Mouse (Mus musculus) brown adipose tissue, adult 24 weeks (tissue): ENCODE data around the gene Atf1. TPM values are rescaled to one million over a fixed set of nuclear protein-coding genes. Genes with fewer than 3 reads are reported as not detected.
A peak's percentile ranks its signal among the peaks of the same experiment; 100 is the strongest.

ENCODE experiments used
- H3K27ac ChIP-seq: fragments of 200-500 bp; replicated peaks from 2 replicates; pipeline ENCODE4 v1.5.1; 2012; ENCODE audit warnings: low read depth, mild to moderate bottlenecking, low read length
- H3K4me1 ChIP-seq: fragments of 200-500 bp; 2 replicates; pipeline ENCODE4 v1.6.1; 2012; ENCODE audit warnings: low read length, mixed read lengths; ENCODE audit not compliant: control insufficient read depth, insufficient read depth, insufficient read length
- H3K4me3 ChIP-seq: fragments of 200-500 bp; 2 replicates; pipeline ENCODE4 v1.5.1; 2012; ENCODE audit warnings: low read depth, mild to moderate bottlenecking, low read length, moderate library complexity; ENCODE audit not compliant: insufficient read depth
- polyA plus RNA-seq: library from polyadenylated mRNA; stranded (reverse); fragments of >200 nt; gene quantifications from 2 replicates; pipeline ENCODE4 v1.2.4, GENCODE M21; 2012; ENCODE audit not compliant: missing spikeins, insufficient read depth, insufficient read length

Gene Atf1
- polyA plus RNA-seq, 1 experiment, result 29.0 TPM

DNA sequence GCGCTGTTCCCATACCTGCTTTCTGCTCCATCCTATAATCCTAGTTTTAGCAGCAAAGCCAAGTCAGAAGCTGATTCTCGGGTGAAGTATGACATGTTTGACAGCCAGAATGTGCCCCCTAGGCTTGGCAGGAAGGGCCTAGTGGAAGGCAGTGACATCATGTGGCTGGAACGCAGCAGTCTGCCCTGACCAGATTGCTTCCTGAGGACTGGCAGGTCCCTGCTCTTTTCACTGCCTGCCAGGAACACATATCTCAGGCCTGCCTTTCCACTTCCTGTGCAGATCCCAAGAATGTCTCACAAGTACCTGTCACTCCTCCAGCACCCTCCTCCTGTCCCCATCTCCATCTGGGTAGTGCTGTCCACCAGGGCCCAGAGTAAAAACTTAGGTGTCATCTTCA is 27.8 kb upstream of the Atf1 start:
- Histone ChIP-seq H3K4me3 (no peak overlapping the region), H3K4me1 (no peaks in the 10 kb centered on the region), H3K27ac (no peak overlapping the region)

DNA sequence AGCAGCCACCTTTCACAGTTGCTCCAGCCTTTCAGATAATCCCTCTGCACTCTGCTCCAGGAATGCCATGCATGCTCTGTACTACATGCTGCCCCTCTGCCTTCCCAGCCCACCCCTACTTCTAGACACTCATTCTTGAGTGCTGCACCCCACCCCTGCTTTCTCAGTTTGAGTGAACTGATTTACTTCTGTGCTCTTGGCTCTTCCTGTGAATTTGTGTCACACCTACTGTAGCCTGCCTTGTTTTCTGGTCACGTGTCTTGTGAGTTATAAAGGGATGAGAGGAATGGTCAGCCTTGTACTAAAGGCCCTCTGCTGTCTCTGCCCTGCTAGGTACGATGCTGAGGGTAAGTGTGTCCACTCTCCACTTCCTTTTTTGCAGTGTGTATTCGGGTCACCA is 25.8 kb upstream of the Atf1 start:
- no peak overlapping the region for H3K27ac ChIP-seq
- H3K4me1 ChIP-seq, result no peaks in the 10 kb centered on the region
- H3K4me3 ChIP-seq, result no peak overlapping the region

DNA sequence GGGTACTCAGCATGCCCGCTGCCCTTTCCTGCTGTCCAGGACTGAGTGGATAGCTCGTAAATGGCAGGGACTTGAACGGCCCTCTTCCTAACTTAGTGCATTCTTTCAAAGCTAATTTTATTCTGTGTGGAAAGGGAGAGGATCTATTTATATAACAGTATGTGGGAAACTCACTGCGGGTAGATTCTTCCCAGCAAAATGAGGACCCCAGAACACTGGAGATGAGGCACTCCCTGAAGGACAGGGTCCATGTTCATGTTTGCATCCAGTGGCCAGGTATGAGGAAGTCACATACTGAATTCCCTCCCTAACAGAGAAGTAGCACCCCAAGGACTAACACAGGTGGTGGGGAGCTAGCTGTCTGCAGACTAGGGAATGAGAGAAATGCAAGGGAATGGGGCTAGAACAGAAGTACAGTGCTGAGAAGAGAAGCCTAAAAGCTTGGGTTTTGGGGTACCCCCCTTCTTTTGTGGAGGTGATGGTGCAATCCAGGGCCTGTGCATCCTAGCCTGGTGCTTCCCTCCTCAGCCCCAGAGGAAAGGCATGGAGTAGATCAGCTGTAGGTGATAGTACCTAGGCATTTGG is 25.1 kb upstream of the Atf1 start:
- Histone ChIP-seq H3K27ac (no peak overlapping the region), H3K4me3 (no peak overlapping the region), H3K4me1 (no peaks in the 10 kb centered on the region)

DNA sequence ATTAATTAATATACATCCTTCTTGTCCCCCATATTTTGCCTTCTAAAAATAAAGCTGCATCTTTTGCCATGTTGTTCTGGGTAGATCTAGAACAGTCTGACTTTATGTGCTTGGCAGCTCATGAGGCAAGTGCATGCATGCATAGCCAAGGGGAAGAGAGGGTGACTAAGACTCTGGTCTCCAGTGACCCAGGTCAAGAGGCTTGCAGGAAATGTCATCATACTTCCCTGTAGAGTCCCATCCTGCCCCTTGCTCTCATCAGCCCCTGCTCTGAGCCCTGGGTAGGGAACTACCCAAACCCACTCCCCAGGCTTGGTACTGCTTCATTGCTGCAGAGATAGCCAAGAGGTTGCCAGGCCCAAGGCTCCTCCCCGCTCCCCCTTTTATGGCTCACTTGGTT is 23.0 kb upstream of the Atf1 start:
- Histone ChIP-seq H3K27ac (no peak overlapping the region), H3K4me3 (no peak overlapping the region), H3K4me1 (no peaks in the 10 kb centered on the region)

DNA sequence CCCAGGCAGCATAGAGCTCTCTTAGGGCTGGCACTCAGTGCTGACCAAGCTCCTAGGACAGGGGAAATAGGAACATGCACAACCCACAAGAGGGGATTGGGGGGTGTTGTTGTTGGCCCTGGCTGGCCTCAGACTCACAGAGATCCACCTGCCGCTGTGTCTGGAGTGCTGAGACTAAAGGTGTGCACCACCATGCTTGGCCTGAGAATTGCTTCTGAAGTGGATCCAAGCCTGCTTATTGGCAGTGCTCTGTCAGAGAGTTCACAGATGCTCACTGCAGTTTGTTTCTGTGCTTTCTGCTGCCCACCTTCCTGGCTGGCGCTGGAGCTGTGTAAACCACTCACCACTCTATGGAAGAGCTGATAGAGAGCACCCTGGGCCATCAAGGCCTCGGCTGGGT is 17.6 kb upstream of the Atf1 start:
- H3K4me3 ChIP-seq, result no peak overlapping the region
- no peaks in the 10 kb centered on the region for H3K4me1 ChIP-seq
- H3K27ac ChIP-seq, result no peak overlapping the region

DNA sequence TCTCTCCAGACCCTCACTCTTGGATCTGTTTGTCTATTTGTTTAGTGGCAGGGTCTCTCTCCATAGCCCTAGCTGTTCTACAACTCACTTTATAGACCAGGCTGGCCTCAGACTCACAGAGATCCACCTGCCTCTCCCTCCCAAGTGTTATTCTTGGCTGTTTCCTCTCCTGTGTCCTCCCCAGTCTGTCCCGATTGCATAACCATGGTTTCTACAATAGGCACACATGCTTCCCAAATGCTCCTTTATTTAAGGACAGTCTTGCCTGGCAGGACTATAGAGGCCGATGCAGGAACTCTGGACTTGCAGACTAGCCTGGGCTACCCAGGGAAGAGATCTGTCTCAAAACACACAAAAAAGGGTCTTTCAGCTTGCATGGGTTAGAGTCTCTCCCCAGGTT is 14.3 kb upstream of the Atf1 start:
- H3K4me3 ChIP-seq, result no peak overlapping the region
- no peaks in the 10 kb centered on the region for H3K4me1 ChIP-seq
- H3K27ac ChIP-seq, result no peak overlapping the region

DNA sequence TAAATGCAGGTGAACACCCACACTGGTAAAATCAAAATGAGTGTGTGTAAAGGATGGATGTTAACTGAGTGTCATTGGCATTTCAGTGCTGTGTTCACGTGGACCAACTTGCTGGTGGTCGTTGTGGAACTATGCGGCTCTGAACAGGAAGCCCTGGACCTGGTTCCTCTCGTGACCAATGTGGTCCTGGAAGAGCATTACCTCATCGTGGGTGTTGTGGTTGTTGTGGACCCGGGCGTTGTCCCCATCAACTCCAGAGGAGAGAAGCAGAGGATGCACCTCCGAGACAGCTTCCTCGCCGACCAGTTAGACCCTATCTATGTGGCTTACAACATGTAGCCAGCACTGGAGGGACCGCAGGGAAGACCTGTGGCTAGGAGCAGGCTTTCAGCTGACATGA is 12.5 kb upstream of the Atf1 start:
- Histone ChIP-seq H3K27ac (no peak overlapping the region), H3K4me1 (no peaks in the 10 kb centered on the region), H3K4me3 (no peak overlapping the region)

DNA sequence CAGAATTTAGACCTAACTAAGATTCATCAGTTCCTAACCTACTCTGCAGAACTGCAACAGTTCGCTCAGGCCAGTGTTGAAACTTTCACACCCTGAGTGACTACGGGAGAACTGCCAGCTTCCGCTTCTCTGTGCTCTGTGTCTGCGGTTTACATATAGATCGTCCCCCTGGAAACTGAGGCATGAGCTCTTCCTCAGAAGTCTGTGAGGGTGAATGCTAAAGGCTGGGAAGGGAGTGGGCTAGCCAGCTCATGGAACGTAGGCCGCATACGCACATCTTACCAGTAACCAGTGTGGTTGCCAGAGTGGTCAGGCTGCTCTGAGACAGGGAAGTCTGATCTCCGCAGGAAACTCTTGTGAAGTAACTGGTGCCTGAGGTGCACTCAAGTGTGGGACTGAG is 11.4 kb upstream of the Atf1 start:
- Histone ChIP-seq H3K4me3 (no peak overlapping the region), H3K4me1 (no peaks in the 10 kb centered on the region), H3K27ac (no peak overlapping the region)

DNA sequence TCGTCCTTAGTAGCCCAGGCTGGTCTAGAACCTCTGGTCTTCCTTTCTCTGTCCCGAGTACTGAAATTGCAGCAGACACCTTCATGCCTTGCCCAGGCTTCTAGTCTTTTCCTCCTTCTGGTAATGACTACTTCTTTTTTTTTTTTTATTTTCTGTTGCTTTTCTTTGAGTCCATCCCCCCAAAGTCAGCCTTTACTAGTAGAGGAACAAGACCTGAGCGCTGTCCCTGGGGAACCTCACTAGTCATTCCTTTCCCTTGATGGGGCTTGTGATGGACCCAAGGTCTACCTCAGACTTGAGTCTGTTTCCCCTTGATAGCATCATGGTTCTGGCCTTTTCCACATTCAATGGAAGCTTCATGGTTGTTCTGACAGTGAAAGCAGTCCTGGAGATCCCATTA is 9.6 kb upstream of the Atf1 start:
- Histone ChIP-seq H3K27ac (no peak overlapping the region), H3K4me3 (no peak overlapping the region), H3K4me1 (no peaks in the 10 kb centered on the region)

DNA sequence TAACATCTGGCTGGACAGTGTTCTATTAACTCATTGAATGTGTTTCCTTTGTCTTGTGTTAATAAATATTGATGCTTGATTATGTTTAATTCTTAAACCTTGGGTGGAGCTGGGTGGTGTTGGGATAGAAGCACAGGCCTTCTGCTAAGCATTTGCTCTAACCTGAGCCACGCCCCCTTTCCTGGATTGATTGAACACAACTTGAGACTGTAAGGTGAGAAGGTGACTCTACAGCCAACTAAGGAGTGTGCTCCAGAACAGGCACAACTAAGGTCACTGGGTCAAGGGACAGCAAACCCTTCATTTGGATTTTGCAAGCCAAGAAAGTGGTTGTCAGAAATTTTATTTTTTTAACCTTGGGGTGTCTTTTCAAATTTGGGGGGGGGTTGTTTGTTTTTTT is 8.2 kb upstream of the Atf1 start:
- Histone ChIP-seq H3K4me1 (no peaks in the 10 kb centered on the region), H3K27ac (no peak overlapping the region)

DNA sequence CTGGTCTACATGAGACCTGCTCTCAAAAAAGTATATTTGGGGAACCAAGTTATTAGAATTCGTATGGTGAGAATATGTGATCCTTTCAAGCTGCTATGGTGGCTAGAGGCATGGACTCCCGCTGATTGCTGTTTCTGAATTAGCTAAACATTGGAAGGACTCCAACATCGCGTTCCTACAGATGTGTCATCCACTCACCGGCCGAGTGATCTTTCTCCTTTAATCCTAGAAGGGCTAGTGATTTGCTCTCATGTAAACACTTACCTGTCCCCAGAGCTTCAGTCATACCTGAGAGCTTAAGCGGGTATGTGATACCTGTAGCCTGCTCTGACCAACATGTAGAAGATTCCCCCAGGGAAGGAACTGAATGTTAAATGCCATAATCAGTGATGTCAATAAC is 6.7 kb upstream of the Atf1 start:
- peaks cover 2% of the 10 kb centered on the region; the same call in 1 of the 2 replicates for H3K4me1 ChIP-seq
- no peak overlapping the region for H3K4me3 ChIP-seq
- H3K27ac ChIP-seq, result no peak overlapping the region

More for the DNA sequence above, 8.2 kb upstream of the Atf1 start:
- H3K4me3 ChIP-seq, result no peak overlapping the region

DNA sequence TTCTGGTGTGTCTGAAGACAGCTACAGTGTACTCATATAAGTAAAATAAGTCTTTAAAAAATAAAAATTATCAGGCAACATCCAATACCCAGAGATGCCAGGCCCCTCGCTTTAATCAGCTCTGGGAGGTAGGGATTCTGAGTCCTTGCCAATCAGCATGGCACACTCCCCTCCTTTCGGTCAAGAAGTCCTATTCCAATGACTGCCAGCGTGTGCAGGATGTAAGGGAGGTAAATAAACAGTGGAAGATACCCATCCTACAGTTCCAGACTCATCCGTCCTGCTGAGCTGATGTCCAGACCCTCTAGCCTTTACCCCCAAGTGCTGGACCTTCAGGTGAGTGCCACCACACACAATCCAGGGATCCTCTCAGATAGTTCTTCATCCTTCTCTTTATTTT is 2.2 kb upstream of the Atf1 start:
- Histone ChIP-seq H3K4me1 (peaks cover 8% of the 10 kb centered on the region; the same call in 1 of the 2 replicates), H3K27ac (no peak overlapping the region), H3K4me3 (no peak overlapping the region)

DNA sequence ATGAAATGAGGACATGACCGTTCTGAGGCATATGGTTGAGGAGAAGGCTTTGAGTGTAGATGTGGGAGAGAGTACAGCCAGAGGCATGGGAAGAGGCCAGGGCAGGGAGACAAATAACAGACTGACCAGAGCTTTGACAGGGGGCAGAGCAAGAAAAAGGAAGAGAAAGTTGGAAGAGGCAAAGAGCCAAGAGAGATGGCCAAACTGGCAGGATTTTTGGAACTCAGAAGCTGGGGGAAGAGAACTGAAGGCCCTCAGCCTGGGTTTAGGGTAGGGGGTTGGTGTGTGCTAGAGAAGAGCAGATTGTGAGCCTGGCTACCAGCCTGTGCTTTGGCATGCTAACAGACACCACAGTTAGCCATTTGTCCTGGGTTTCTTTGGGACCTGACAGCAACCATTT is 1.7 kb upstream of the Atf1 start:
- Histone ChIP-seq H3K4me1 (peaks cover 10% of the 10 kb centered on the region; the same call in 1 of the 2 replicates), H3K4me3 (no peak overlapping the region), H3K27ac (0 out of 2 replicates have a peak overlapping the region, but pooled peaks have one; percentile 25)

DNA sequence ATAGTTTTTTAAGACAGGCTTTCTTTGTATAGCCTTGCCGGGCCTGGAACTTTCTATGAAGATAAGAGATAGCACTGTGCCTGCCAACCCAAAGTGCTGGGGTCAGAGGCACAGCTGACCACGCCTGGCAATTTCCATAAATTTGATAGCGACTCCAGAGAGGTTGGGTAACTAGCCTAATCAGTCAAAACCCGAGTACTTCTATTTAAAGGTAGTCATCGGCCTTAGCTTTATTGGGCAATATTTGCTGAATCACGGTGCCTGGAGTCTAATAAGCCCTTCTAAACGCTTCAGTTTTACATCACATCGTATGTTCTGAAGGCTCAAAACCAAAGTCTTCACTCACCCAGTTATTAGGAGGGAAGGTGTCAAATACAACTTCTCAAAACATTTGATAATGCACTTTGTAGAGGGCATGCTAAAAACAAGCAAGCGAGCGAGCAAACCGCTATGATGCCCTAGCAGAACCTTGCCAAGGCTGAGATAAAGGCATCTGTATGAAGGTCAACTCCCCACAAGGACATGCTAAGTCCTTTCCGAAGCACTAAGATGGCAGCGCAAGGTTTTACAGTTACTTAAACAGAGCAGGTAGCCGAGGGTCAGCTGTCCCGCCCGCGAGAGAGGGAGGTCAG is 472 bp upstream of the Atf1 start:
- Histone ChIP-seq H3K4me1 (peaks cover 10% of the 10 kb centered on the region; the same call in 1 of the 2 replicates), H3K27ac (peak overlapping the region; percentile 99), H3K4me3 (peak overlapping the region; percentile 90)

DNA sequence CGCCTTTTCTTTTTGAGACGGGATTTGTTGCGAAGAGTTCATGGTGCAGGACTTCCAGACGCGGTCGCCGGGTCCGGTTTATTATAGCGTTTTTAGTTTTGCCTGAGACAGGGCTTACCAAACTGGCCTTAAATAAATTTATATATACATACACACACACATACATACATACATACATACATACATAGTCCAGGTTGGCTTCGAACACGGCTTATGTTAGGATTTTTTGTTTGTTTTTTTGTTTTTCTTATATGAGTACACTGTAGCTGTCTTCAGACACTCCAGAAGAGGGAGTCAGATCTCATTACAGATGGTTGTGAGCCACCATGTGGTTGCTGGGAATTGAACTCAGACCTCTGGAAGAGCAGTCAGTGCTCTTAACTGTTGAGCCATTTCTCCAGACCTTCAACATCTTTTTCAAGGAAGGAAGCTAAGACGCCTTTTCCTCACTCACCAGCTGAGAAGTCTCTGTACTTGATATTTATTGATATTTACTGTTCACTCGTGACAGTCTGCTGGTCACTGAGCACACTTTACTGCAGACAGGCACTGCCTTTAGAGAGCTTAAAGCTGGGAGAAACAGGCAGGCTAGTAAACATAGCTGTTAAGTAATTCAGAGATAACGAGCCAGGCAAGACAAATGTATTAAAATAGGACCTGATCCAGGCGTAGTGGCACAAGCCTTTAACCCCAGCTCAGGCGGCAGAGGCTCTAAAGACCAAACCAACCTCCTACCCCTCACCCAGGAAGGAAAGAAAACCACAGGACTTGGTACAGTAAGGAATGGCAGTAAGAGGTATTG is 1.1 kb downstream of the Atf1 start:
- H3K27ac ChIP-seq, result peak overlapping the region; percentile 80
- H3K4me3 ChIP-seq, result peak overlapping the region; percentile 97
- H3K4me1 ChIP-seq, result peaks cover 10% of the 10 kb centered on the region; the same call in 1 of the 2 replicates
